Mouse (Mus musculus): ENCODE measurements around the gene Gm28374. TPM values are rescaled to one million over a fixed set of nuclear protein-coding genes. Genes with fewer than 3 reads are reported as not detected.

The Gm28374 gene
- polyA plus RNA-seq, 1 experiment from 2014 or later: 0.72 TPM

DNA sequence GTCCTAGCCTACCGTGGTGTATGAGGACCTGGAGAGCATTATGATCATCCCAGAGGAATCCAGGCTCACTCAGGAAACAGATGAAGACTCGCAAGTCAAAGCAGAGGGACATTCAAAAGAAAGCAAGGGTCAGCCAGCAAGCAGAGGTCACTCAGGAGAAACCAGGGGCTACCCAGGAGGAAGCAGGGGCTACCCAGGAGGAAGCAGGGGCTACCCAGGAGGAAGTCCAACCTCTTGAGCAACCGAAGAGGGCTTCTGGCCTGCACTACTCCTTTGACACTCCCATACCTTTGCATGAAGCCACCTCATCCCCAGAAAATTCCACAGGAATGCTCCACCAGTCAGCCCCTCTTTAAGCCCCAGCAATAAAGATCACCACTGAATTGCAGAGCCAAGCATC is 15.8 kb upstream of the Gm28374 start:
- H3K36me3 ChIP-seq (replicated peaks; ENCODE audit: insufficient read depth, low read length): peaks cover 14% of the 10 kb centered on the region

DNA sequence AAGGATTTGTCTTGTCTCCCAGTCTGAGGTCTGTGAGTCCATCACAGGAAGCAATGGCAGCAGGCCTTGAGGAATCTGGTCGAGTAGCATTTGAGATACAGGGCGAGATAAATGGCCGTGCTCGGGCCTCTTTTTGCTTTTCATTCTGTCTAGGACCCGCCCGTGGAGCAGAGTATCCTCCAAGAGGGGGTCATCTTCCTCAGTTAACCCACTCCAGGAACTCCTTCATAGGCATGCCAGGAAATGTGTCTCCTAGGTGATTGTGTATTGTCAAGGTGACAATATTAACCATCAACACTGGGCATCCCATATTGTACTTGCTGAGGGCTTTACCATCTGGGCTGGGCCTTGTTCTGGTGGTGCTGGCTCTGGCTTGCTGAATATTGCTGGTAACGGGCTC is 12.1 kb upstream of the Gm28374 start, which contains the start of gene AC131692.1:
Gene AC131692.1 (plus strand): TSS at position 301 of the 400 bp plus-strand sequence.
- ATAC-seq: no peak

More for the DNA sequence above, 15.8 kb upstream of the Gm28374 start:
- no peak overlapping the region for H3K4me3 ChIP-seq (ENCODE audit: low read depth, low read length)
- no peak overlapping the region for H3K9ac ChIP-seq (replicated peaks)
- H3K4me2 ChIP-seq (ENCODE audit: low read depth, low read length): no peak overlapping the region
- H3K27ac ChIP-seq (ENCODE audit: low read depth): no peak overlapping the region
- H3K4me1 ChIP-seq (ENCODE audit: insufficient read depth): peaks cover 10% of the 10 kb centered on the region
- DNase-seq: no peak
- 70% methylated on average over 3 of the region's 3 CpGs for WGBS (ENCODE audit: insufficient replicate concordance)
- no peaks in the 10 kb centered on the region for H3K27me3 ChIP-seq (ENCODE audit: insufficient read depth, low read length)
- no peaks in the 10 kb centered on the region for H3K9me3 ChIP-seq (ENCODE audit: low read length)
- TF ChIP-seq EP300 (IDR thresholded peaks at IDR 0.05; ENCODE audit: low read depth) (no peak), CTCF (IDR thresholded peaks at IDR 0.05; ENCODE audit: low read depth) (no peak)
- ATAC-seq: no peak

DNA sequence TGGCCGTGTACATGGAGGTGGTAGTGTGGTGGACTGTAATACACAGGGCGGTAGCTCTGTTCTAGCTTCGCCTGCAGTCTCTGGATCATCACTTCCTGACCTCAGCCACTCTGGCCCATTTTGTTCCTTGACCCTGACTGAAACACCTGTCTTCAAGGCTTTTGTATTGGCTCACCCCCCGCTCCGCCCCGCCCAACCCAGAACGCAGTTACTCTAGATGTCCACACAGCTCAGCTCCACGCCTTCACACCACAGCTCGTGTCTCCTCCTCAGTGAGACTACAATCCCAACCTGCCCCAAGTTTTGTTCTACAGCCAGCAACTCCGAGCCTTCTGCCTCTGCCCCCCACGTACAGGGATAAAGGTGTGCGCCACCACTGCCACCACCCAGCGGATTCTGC is 6.8 kb upstream of the Gm28374 start:
- Histone ChIP-seq H3K27me3 (ENCODE audit: insufficient read depth, low read length) (no peaks in the 10 kb centered on the region), H3K4me2 (ENCODE audit: low read depth, low read length) (no peak overlapping the region), H3K4me3 (ENCODE audit: low read depth, low read length) (no peak overlapping the region), H3K4me1 (ENCODE audit: insufficient read depth) (peaks cover 17% of the 10 kb centered on the region), H3K36me3 (replicated peaks; ENCODE audit: insufficient read depth, low read length) (peaks cover 57% of the 10 kb centered on the region), H3K27ac (ENCODE audit: low read depth) (no peak overlapping the region), H3K9me3 (ENCODE audit: low read length) (no peaks in the 10 kb centered on the region), H3K9ac (replicated peaks) (no peak overlapping the region)
- WGBS (ENCODE audit: insufficient replicate concordance): 92% methylated on average over 13 of the region's 13 CpGs
- TF ChIP-seq EP300 (IDR thresholded peaks at IDR 0.05; ENCODE audit: low read depth) (no peak), CTCF (IDR thresholded peaks at IDR 0.05; ENCODE audit: low read depth) (no peak)
- ATAC-seq (no peak), DNase-seq (no peak)

More for the DNA sequence above, 12.1 kb upstream of the Gm28374 start, which contains the start of gene AC131692.1:
- Histone ChIP-seq H3K27me3 (ENCODE audit: insufficient read depth, low read length) (no peaks in the 10 kb centered on the region), H3K4me3 (ENCODE audit: low read depth, low read length) (no peak within 1 kb of the TSS), H3K9ac (replicated peaks) (no peak within 1 kb of the TSS), H3K4me1 (ENCODE audit: insufficient read depth) (no peaks in the 10 kb centered on the region), H3K9me3 (ENCODE audit: low read length) (no peaks in the 10 kb centered on the region), H3K4me2 (ENCODE audit: low read depth, low read length) (no peak within 1 kb of the TSS), H3K27ac (ENCODE audit: low read depth) (no peak within 1 kb of the TSS), H3K36me3 (replicated peaks; ENCODE audit: insufficient read depth, low read length) (peaks cover 46% of the 10 kb centered on the region)
- no peak for DNase-seq
- TF ChIP-seq EP300 (IDR thresholded peaks at IDR 0.05; ENCODE audit: low read depth) (no peak), CTCF (IDR thresholded peaks at IDR 0.05; ENCODE audit: low read depth) (no peak)
- 82% methylated on average over 7 of the region's 7 CpGs for WGBS (ENCODE audit: insufficient replicate concordance)

DNA sequence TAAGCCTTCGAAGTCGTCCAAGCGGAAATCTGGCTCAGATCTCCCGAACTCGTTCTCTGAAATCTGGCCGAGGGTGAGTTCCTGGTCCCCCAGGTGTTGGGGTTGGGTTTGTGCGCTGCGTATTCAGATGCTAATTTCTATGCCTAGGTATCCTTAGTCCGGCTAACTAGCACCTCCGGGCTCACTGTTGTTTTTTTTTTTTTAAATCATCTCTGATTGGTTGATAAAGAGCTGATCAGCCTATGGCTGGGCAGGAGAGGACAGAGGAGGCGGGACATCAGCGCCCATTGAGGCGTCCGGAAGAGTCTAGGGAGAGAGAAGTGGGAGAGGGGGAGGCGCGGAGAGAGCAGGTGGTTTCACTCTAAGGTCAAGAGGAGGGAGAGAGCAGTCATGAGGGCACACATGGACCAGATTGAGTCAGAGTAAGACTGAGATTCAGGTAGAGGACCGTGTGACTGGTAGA is 3.4 kb upstream of the Gm28374 start:
- 2% methylated on average over 17 of the region's 17 CpGs for WGBS (ENCODE audit: insufficient replicate concordance)
- DNase-seq (peak; percentile 80), ATAC-seq (peak; percentile 76)
- H3K36me3 ChIP-seq (replicated peaks; ENCODE audit: insufficient read depth, low read length): peaks cover 56% of the 10 kb centered on the region
- H3K4me3 ChIP-seq (ENCODE audit: low read depth, low read length): peak overlapping the region; percentile 93
- peak overlapping the region; percentile 85 for H3K9ac ChIP-seq (replicated peaks)
- no peaks in the 10 kb centered on the region for H3K9me3 ChIP-seq (ENCODE audit: low read length)
- peaks cover 21% of the 10 kb centered on the region for H3K4me1 ChIP-seq (ENCODE audit: insufficient read depth)
- TF ChIP-seq CTCF (IDR thresholded peaks at IDR 0.05; ENCODE audit: low read depth) (no peak), EP300 (IDR thresholded peaks at IDR 0.05; ENCODE audit: low read depth) (no peak)
- peak overlapping the region; percentile 98 for H3K4me2 ChIP-seq (ENCODE audit: low read depth, low read length)
- H3K27ac ChIP-seq (ENCODE audit: low read depth): peak overlapping the region; percentile 70
- H3K27me3 ChIP-seq (ENCODE audit: insufficient read depth, low read length): no peaks in the 10 kb centered on the region

DNA sequence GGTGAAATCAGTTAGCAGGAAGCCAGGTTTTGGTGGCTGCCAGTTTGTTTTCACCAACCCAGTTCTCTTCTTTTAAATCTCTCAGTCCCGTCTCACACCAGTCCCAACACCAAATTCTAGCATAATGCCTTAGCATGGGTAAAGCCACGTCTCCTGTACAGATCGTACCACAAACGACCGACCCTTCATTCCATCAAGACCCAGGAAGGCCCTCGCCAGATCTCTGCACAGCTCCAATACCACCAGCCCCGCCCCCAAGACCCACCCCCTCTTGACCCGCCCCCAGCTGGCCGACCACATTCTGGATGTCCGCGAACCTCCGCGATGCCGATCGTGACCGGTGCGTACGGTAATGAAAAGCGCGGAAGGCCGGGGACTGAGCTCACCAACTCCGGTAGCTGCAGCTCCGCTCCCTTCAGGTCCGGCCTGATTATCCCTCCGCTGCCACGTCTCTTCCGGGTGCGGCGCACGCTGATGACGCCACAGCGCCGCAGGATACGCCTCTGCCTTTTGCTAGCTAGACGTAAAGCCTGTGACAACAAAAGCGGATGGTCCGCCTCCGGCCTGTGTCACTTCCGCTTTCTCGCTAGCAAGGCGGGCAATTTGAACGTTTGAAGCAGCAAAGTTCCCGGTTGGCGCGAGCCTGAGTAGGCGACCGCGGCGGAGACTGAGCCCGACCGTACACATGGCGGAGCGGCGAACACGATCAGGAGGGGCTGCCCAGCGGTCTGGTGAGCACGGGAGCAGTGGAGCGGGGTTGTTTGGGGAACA is 2.6 kb upstream of the Gm28374 start, which contains the start of the genes Zfpl1 and Cdca5:
Gene Zfpl1 (minus strand): TSS at position 479 of the 771 bp plus-strand sequence.
Gene Cdca5 (plus strand): TSS at position 506 of the 771 bp plus-strand sequence.
- H3K36me3 ChIP-seq (replicated peaks; ENCODE audit: insufficient read depth, low read length): peaks cover 55% of the 10 kb centered on the region
- no peak for TF ChIP-seq CTCF (IDR thresholded peaks at IDR 0.05; ENCODE audit: low read depth)
- TF ChIP-seq EP300 (IDR thresholded peaks at IDR 0.05; ENCODE audit: low read depth): peak; percentile 68; the same call in 1 of the 2 replicates
- no peaks in the 10 kb centered on the region for H3K9me3 ChIP-seq (ENCODE audit: low read length)
- WGBS (ENCODE audit: insufficient replicate concordance): under 1% methylated on average over 58 of the region's 58 CpGs
- ATAC-seq (peak; percentile 92), DNase-seq (peak; percentile 97)
- H3K4me2 ChIP-seq (ENCODE audit: low read depth, low read length): peak within 1 kb of the TSS; percentile 98
- H3K4me3 ChIP-seq (ENCODE audit: low read depth, low read length): peak within 1 kb of the TSS; percentile 93
- H3K27ac ChIP-seq (ENCODE audit: low read depth): peak within 1 kb of the TSS; percentile 70
- H3K9ac ChIP-seq (replicated peaks): peak within 1 kb of the TSS; percentile 85
- no peaks in the 10 kb centered on the region for H3K27me3 ChIP-seq (ENCODE audit: insufficient read depth, low read length)
- H3K4me1 ChIP-seq (ENCODE audit: insufficient read depth): peaks cover 21% of the 10 kb centered on the region

DNA sequence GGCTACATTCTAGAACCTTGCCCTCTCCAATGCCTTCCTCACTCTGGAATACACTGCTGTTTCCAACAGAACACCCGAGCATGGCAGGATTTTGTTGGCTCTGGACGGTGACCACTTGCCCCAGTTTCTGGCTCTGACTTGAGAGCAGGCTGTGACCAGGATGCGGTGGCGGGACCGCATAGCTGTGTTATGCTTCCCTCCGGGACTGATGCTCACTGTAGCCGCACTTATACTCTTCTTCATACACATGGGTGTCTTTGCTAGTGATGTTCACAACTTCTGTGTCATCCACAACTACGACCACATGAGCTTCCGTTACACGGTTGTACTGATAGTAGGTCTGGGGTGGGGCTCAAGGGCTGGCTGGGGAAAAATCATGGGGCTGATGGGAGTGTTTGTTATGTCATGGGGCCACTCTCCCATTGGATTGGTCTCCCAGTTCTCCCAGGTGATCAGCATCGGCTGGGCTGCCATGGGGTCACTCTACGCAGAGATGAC is 2.0 kb downstream of the Gm28374 start, which contains the start of gene Tmem262:
Gene Tmem262 (plus strand): TSS at position 51 of the 498 bp plus-strand sequence.
- Histone ChIP-seq H3K4me1 (ENCODE audit: insufficient read depth) (peaks cover 26% of the 10 kb centered on the region), H3K9ac (replicated peaks) (no peak within 1 kb of the TSS), H3K4me2 (ENCODE audit: low read depth, low read length) (no peak within 1 kb of the TSS), H3K27me3 (ENCODE audit: insufficient read depth, low read length) (no peaks in the 10 kb centered on the region), H3K36me3 (replicated peaks; ENCODE audit: insufficient read depth, low read length) (peaks cover 27% of the 10 kb centered on the region), H3K4me3 (ENCODE audit: low read depth, low read length) (no peak within 1 kb of the TSS), H3K27ac (ENCODE audit: low read depth) (no peak within 1 kb of the TSS), H3K9me3 (ENCODE audit: low read length) (no peaks in the 10 kb centered on the region)
- DNase-seq (no peak), ATAC-seq (no peak)
- no peak for TF ChIP-seq CTCF (IDR thresholded peaks at IDR 0.05; ENCODE audit: low read depth)
- no peak for TF ChIP-seq EP300 (IDR thresholded peaks at IDR 0.05; ENCODE audit: low read depth)
- WGBS (ENCODE audit: insufficient replicate concordance): 84% methylated on average over 12 of the region's 12 CpGs
